Mouse (Mus musculus) bone marrow, adult 2 months (tissue): ENCODE data around the gene Gm13090. TPM values are rescaled to one million over a fixed set of nuclear protein-coding genes. Genes with fewer than 3 reads are reported as not detected.

ENCODE experiments used
- H3K27ac ChIP-seq: fragments of 200-500 bp; 2 replicates; pipeline ENCODE4 v1.5.1; 2012; ENCODE audit warnings: low read depth, mild to moderate bottlenecking, control low read depth, inconsistent platforms, low read length; ENCODE audit not compliant: control insufficient read depth, poor library complexity, insufficient read depth
- H3K4me1 ChIP-seq: fragments of 200-500 bp; 2 replicates; pipeline ENCODE4 v1.6.1; 2011; ENCODE audit warnings: low read length; ENCODE audit not compliant: control insufficient read depth, insufficient read depth
- H3K4me3 ChIP-seq: fragments of 200-500 bp; replicated peaks from 2 replicates; pipeline ENCODE3; 2011; ENCODE audit warnings: mild to moderate bottlenecking, low read depth, low read length, control low read depth; ENCODE audit not compliant: control insufficient read depth
- CTCF ChIP-seq: fragments of 200-500 bp; IDR thresholded peaks from 2 replicates; pipeline ENCODE4 v1.5.1; 2011; ENCODE audit warnings: low read length, control low read depth; ENCODE audit not compliant: control insufficient read depth, insufficient read depth
- POLR2A ChIP-seq: fragments of 200-500 bp; IDR thresholded peaks from 2 replicates; pipeline ENCODE4 v1.6.1; 2011; ENCODE audit warnings: low read depth, mild to moderate bottlenecking, control low read depth, low read length, borderline replicate concordance; ENCODE audit not compliant: control insufficient read depth
- WGBS: fragments of 180-500 bp; shearing (Covaris S2); methylation state at CpG from one replicate; pipeline ENCODE4 v1.1.7; 2018; 5-methylcytosine and 5-hydroxymethylcytosine counted together
- polyA plus RNA-seq: library from polyadenylated mRNA; stranded (reverse); fragments of >200 nt; gene quantifications from 2 replicates; pipeline ENCODE4 v1.2.4, GENCODE M21; 2011; ENCODE audit warnings: low replicate concordance; ENCODE audit not compliant: missing spikeins, insufficient read depth, insufficient read length

Gene Gm13090
- polyA plus RNA-seq, 1 experiment: not detected

DNA sequence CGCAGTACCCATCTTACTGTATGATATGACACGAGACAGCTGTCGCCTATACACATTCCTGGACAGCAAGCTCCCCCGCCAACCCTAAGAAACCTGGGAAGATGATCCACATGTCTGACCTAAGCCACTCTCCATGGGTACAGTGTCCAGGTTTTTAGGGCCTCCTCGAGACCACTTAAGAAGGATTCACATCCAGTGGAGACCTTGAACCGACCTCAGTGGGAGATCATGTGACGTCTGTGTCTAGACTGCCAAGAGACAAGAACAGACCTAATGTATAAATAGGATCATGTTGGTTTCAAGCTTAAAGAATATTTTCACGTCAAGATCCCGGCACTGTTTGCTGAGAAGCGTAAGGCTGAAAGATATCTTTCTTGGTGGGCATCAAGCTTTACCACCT, 14.8 kb downstream of the Gm13090 start:
- WGBS: 83% methylated on average over 10 of the region's 10 CpGs
- H3K4me1 ChIP-seq: no peaks in the 10 kb centered on the region
- H3K27ac ChIP-seq: no peak overlapping the region
- TF ChIP-seq CTCF: no peak
- TF ChIP-seq POLR2A: no peak
- no peak overlapping the region for H3K4me3 ChIP-seq

DNA sequence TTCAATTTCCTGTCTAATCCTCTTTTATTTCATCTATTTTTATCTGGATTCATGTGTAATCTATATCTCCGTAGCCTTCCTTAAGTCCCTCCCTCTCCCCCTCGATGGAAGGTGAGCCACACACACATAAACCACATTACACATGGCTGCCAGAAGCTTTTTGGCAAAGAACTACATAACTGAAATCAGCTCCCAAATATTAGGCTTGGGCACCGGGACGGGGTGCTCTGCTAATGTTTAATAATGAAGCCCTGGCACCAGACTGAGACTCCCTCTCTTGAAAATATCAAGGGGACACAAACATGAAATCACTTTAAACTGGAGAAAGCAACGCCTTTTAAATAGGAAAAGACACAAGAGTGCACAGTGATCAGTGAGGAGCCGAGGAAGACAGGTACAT, 16.5 kb downstream of the Gm13090 start:
- no peak overlapping the region for H3K4me3 ChIP-seq
- TF ChIP-seq CTCF (no peak), POLR2A (no peak)
- 68% methylated on average over 6 of the region's 6 CpGs for WGBS
- H3K27ac ChIP-seq: no peak overlapping the region
- no peaks in the 10 kb centered on the region for H3K4me1 ChIP-seq

DNA sequence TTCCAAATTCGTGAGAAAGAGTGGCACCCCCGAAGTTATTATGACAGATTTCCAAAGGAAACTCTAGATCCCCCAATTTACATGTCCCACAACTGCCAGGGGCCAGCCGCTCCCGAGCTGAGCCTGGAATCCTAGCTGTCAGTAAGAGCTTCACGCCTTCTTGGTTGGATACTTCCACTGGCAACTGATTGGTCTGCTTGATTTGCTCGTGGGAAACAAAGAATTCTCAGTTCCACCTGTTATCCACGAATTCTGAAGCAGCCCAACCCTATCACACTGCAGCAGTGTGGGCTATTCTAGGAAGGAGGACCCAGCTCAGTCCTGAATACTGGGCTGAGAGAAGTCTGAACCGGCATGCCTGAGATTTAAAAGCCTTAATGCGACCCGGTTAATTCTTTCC, 17.1 kb downstream of the Gm13090 start:
- Histone ChIP-seq H3K4me3 (no peak overlapping the region), H3K27ac (no peak overlapping the region), H3K4me1 (no peaks in the 10 kb centered on the region)
- TF ChIP-seq CTCF (no peak), POLR2A (no peak)
- 49% methylated on average over 10 of the region's 10 CpGs for WGBS

DNA sequence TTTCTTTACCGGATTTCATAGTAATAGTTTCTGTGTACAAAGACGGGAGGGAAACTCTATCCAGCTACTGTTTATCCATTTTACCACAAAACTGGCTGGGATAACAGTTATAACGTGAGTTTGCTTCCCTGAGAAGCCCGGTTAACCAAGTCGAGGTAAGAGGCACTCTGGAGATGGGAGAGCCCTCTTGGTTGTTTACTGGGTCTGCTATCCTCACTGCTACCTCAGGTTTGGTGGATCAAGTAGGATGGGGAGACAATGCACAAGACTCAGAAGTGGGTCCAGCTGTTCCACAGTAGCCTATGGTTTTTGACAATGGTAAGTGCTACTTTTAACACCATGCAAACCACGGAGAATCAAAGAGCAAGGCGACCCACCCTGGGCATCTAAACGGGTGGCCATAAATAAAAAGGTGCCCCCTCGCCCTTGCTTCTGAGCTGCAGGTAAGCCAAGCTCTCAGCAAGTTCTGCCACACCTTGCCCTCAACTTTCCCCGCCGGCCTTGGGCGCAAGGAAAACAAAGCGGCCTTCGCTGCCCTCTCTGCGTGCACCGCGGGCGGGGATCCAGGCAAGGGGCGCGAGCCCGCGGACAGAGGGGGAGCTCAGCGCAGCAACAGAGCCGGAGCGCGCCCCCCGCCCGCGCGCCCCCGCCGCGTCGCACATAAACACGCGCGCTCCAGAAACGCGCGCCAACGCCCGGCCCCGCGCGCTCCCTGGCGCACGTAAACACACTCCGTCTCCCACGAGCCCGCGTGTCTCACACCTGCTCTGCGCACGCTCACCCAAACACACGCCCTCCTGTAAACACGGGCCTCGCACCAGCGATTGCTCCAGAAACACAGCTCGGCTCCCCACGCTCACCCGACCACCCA, 18.0 kb downstream of the Gm13090 start:
- 6% methylated on average over 58 of the region's 60 CpGs for WGBS
- Histone ChIP-seq H3K4me1 (no peaks in the 10 kb centered on the region), H3K4me3 (no peak overlapping the region), H3K27ac (no peak overlapping the region)
- no peak for TF ChIP-seq POLR2A
- no peak for TF ChIP-seq CTCF

DNA sequence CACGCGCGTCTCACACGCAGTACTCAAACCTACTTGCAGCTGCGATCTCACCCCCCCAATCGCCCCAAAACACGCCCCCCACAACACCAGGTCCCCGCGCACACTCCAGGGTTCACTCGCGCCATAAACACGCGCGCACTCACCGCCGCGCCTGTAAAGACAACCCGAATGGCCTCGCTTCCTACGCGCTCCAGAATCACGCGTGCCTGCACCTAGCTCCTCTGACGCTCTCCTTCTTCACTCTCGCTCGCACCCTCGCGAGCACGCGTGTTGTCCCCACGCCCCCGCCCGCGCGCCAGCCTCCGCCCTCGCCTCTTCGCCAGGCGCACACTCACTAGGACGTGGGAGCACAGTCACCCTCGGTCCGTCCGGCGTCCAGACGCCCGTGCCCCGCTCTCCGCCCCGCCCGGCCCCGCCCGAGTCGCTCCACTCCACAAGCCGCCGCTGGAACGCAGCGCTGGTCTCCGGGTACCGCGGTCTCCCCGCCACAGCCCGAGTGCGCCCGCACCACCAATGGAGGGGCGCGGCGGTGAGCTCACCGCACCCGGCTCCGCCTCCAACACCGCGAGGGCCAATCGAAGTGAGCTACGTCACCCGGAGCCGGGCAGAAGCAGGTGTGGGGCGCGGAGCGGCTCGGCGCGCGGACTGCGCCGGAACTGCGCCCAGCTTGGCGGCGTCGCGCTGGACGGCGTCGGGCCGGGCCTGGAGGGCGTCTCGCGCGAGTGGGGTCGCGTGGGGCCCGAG, 18.8 kb downstream of the Gm13090 start:
- H3K4me3 ChIP-seq: no peak overlapping the region
- under 1% methylated on average over 101 of the region's 101 CpGs for WGBS
- TF ChIP-seq POLR2A (no peak), CTCF (no peak)
- H3K4me1 ChIP-seq: no peaks in the 10 kb centered on the region
- H3K27ac ChIP-seq: no peak overlapping the region

DNA sequence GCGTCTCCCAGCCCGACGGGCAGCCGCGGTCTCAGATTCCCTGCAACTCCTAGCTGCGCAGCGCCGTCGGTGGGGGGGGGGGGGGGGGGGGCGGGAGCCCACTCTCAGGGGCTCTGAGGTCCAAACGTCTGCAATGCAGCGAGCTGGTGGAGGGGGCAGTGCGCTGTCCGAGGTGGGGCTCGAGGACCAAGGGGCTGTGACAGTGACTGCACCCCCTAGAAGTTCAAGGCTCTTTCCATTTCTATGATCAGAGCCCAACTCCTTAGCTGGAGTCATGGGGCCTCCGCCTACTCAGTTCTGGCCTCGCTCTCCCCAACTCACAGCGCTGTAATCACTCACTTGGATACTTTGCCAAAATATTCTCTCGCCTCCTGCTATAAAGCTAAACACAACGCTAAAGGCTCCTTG, 19.5 kb downstream of the Gm13090 start:
- Histone ChIP-seq H3K4me3 (no peak overlapping the region), H3K4me1 (no peaks in the 10 kb centered on the region), H3K27ac (no peak overlapping the region)
- TF ChIP-seq CTCF (no peak), POLR2A (no peak)
- WGBS: 9% methylated on average over 15 of the region's 20 CpGs

DNA sequence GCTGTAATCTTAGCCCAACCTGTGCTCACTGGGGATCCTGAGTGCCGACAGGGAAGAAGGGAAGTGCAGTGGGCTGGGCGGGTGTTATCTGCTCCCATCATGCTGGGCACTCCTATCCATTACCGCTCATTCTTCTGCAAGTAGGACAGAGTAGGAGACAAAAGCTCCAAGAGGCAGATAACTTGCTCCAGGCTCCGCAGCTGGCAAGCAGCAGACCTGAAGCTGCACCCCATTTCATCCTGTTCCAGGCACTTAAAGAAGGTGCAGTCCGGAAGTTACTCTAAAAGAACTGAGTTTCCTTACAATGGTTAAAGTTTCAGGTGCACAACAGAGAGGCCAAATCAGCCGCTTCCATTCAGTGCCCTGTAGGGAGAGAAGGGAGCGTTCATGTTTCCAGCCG, 21.9 kb downstream of the Gm13090 start:
- 51% methylated on average over 8 of the region's 8 CpGs for WGBS
- TF ChIP-seq POLR2A: no peak
- Histone ChIP-seq H3K4me3 (no peak overlapping the region), H3K4me1 (no peaks in the 10 kb centered on the region), H3K27ac (no peak overlapping the region)

DNA sequence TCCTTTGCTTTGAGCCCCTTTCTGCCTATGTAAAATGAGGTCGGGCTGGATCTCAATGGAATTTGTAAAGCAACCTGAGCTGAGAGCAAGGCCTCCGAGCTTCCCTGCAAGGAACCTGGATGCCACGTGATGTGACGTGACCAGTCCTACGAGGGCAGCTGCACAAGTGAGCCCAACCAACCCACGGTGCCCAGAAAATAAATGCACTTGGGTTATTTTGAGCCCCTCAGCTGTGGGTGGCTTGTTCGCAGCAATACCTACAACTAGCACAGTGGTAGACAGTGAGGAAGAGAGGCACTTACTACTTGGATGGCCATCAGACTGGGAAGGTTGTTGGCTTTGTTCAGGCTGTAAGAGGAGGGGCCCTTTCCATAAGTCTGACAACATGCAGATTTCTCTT, 25.2 kb downstream of the Gm13090 start:
- H3K27ac ChIP-seq: no peak overlapping the region
- H3K4me3 ChIP-seq: no peak overlapping the region
- TF ChIP-seq CTCF (no peak), POLR2A (no peak)
- WGBS: 74% methylated on average over 7 of the region's 7 CpGs
- H3K4me1 ChIP-seq: no peaks in the 10 kb centered on the region
